11 mouse cellular contexts compared by ENCODE assay signal in genomic region chr9:120350346-120350745, GRCm38 (mm10). TPM values are rescaled to one million over a fixed set of nuclear protein-coding genes. Genes with fewer than 3 reads are reported as not detected.
DNase-seq lines count a peak whose midpoint lies in the region; ATAC-seq and TF ChIP-seq lines count a peak whose summit lies in the region.
"Had no signal": no experiment of that assay in that cellular context is flagged by ENCODE, and none has a peak within 500 bp of the region (broad histone marks: within the 10 kb centered on the region; RNA-seq: fewer than 3 reads in every experiment).

No protein-coding gene starts in this region.

- 34% methylated on average over 6 of the region's 6 CpGs for WGBS in heart, adult 2 months
- 22% methylated on average over 6 of the region's 6 CpGs for WGBS in intestine, postnatal 0 days
- 27% methylated on average over 6 of the region's 6 CpGs for WGBS in lung, postnatal 0 days

- TF ChIP-seq CTCF in heart, adult 2 months (IDR thresholded peaks at IDR 0.05), result no peak
- no peak for TF ChIP-seq CTCF in intestine, postnatal 0 days (IDR thresholded peaks at IDR 0.05; ENCODE audit: low read depth)
- no peak for TF ChIP-seq CTCF in lung, postnatal 0 days (IDR thresholded peaks at IDR 0.05)

- TF ChIP-seq POLR2A in heart, adult 2 months (IDR thresholded peaks at IDR 0.05; ENCODE audit: insufficient read depth, low read depth, low read length), result no peak

- H3K9ac ChIP-seq in heart, adult 2 months (ENCODE audit: low read depth, low read length), result no peak overlapping the region
- no peak overlapping the region for H3K9ac ChIP-seq in intestine, postnatal 0 days (ENCODE audit: low read depth, low read length)
- no peak overlapping the region for H3K9ac ChIP-seq in lung, postnatal 0 days (replicated peaks; ENCODE audit: low read depth)
- H3K9ac ChIP-seq: liver, embryonic 14.5 days had no signal

- ATAC-seq in intestine, postnatal 0 days, result peak; percentile 71
- ATAC-seq in lung, postnatal 0 days, result peak; percentile 84

- H3K9me3 ChIP-seq in intestine, postnatal 0 days (ENCODE audit: control insufficient read depth), result 0 out of 2 replicates have a peak, but pooled peaks cover 4% of the 10 kb centered on the region
- H3K9me3 ChIP-seq in lung, postnatal 0 days (ENCODE audit: low read length), result no peaks in the 10 kb centered on the region

- intact Hi-C loops in gastrocnemius, postnatal 14 days (cut with DNase I; ENCODE audit: low total_unique reads), result no loop called here
- intact Hi-C loops in heart, adult 2 months (cut with DNase I), result no loop called here

- no peaks in the 10 kb centered on the region for H3K79me2 ChIP-seq in heart, adult 2 months (replicated peaks; ENCODE audit: control insufficient read depth, insufficient read depth, low read length)

- peak; percentile 23 for DNase-seq in gastrocnemius, postnatal 14 days
- DNase-seq in gastrocnemius, postnatal 10 days, result no peak
- DNase-seq in heart, adult 2 months, result peak; percentile 58 to 67
- peak; percentile 54 for DNase-seq in lung, postnatal 0 days (ENCODE audit: low spot score)
- no peak for DNase-seq in thymus, postnatal 14 days
- no peak for DNase-seq in frontal cortex, postnatal 25 days (ENCODE audit: low spot score in 2 of 2)
- no peak for DNase-seq in cerebellum, adult 11-12 months
- DNase-seq: B cell, adult 2 months had no signal

- H3K27ac ChIP-seq in heart, adult 2 months, result peak overlapping the region; percentile 57
- H3K27ac ChIP-seq in intestine, postnatal 0 days (ENCODE audit: low read depth, low read length), result peak overlapping the region; percentile 21; the same call in 1 of the 2 replicates
- H3K27ac ChIP-seq in lung, postnatal 0 days (ENCODE audit: low read length), result 0 out of 2 replicates have a peak overlapping the region, but pooled peaks have one; percentile 54
- H3K27ac ChIP-seq: liver, embryonic 14.5 days had no signal

- H3K4me2 ChIP-seq in intestine, postnatal 0 days (replicated peaks; ENCODE audit: low read depth), result no peak overlapping the region
- H3K4me2 ChIP-seq in lung, postnatal 0 days (replicated peaks; ENCODE audit: low read depth, low read length), result no peak overlapping the region

- H3K36me3 ChIP-seq in heart, adult 2 months (ENCODE audit: control insufficient read depth, insufficient read depth, low read length), result peaks cover 5% of the 10 kb centered on the region; the same call in 1 of the 2 replicates
- H3K36me3 ChIP-seq in intestine, postnatal 0 days (ENCODE audit: control insufficient read depth, insufficient read depth), result no peaks in the 10 kb centered on the region
- no peaks in the 10 kb centered on the region for H3K36me3 ChIP-seq in lung, postnatal 0 days (ENCODE audit: insufficient read depth, low read length)

- H3K4me1 ChIP-seq in heart, adult 2 months (ENCODE audit: control insufficient read depth, insufficient read depth, low read length), result peaks cover 22% of the 10 kb centered on the region
- H3K4me1 ChIP-seq in intestine, postnatal 0 days (replicated peaks; ENCODE audit: control insufficient read depth, insufficient read depth, low read length), result no peaks in the 10 kb centered on the region; the same call in 1 of the 2 replicates
- no peaks in the 10 kb centered on the region; the same call in 1 of the 2 replicates for H3K4me1 ChIP-seq in lung, postnatal 0 days (ENCODE audit: insufficient read depth, low read depth, low read length)

- H3K27me3 ChIP-seq in heart, adult 2 months (ENCODE audit: control insufficient read depth, insufficient read depth, low read length), result no peaks in the 10 kb centered on the region
- H3K27me3 ChIP-seq in intestine, postnatal 0 days (replicated peaks; ENCODE audit: control insufficient read depth, insufficient read depth, low read length), result no peaks in the 10 kb centered on the region
- H3K27me3 ChIP-seq in lung, postnatal 0 days (replicated peaks; ENCODE audit: insufficient read depth, low read length), result no peaks in the 10 kb centered on the region

- no peak overlapping the region for H3K4me3 ChIP-seq in heart, adult 2 months
- H3K4me3 ChIP-seq in intestine, postnatal 0 days (ENCODE audit: low read depth, low read length), result no peak overlapping the region
- H3K4me3 ChIP-seq in lung, postnatal 0 days (ENCODE audit: low read depth, low read length), result no peak overlapping the region
- H3K4me3 ChIP-seq: erythroblast, embryonic 14.5 days had no signal

- peak; percentile 15; the same call in 1 of the 2 replicates for TF ChIP-seq EP300 in heart, adult 2 months (IDR thresholded peaks at IDR 0.05; ENCODE audit: insufficient read depth, low read depth, low read length)
- TF ChIP-seq EP300 in lung, postnatal 0 days (IDR thresholded peaks at IDR 0.05), result peak; percentile 88

RNA-seq across cellular contexts. Expression of gene Myrip, which starts 49.0 kb away (rescaled TPM):
- total RNA-seq in gastrocnemius, postnatal 14 days (2021), result under 1 TPM; 0.57 to 0.89 TPM
- total RNA-seq in gastrocnemius, postnatal 10 days (2021), result 1 to 10 TPM in 1 of 2 experiments, under 1 TPM in 1; 0.54 to 1.5 TPM
- 1 to 10 TPM; 5.4 to 6.2 TPM for total RNA-seq in heart, adult 2 months (2021)
- 1.5 and 1.8 TPM in 2 replicates for polyA plus RNA-seq in heart, adult 2 months (2012; rRNA removed)
- 0.47 and 0.55 TPM in 2 replicates for polyA plus RNA-seq in intestine, postnatal 0 days (2015; fragmentation: Nextera tagmentation; extraction: Ambion mirVana)
- 0.58 and 0.65 TPM in 2 replicates for polyA plus RNA-seq in lung, postnatal 0 days (2015; fragmentation: Nextera tagmentation; extraction: Ambion mirVana)
- polyA plus RNA-seq: erythroblast, embryonic 14.5 days had no signal

Comparison
In these comparisons a context has a peak if more than half of its experiments do, and no peak if none do; other contexts are left out.
1. DNase-seq: peak in gastrocnemius, postnatal 14 days (single experiment), heart, adult 2 months (2 of 2) and lung, postnatal 0 days (single experiment); none in gastrocnemius, postnatal 10 days (single experiment), thymus, postnatal 14 days (single experiment), frontal cortex, postnatal 25 days (0 of 2) and cerebellum, adult 11-12 months (single experiment).
2. Peak in every context shown above with its lines, with median percentiles within 50 percentile points of each other: H3K27ac ChIP-seq.